Mouse (Mus musculus) heart, embryonic 10.5 days (tissue): ENCODE measurements around the gene Eya4. TPM values are rescaled to one million over a fixed set of nuclear protein-coding genes. Genes with fewer than 3 reads are reported as not detected.

Experiments used
- DNase-seq: peaks from one replicate; pipeline ENCODE4 v3.0.0-alpha.2; 2017; ENCODE audit warnings: low spot score
- H3K27ac ChIP-seq: fragments of 300-500 bp; sonication (generic); 2 replicates; pipeline ENCODE4 v1.5.1; 2016; ENCODE audit warnings: mild to moderate bottlenecking
- H3K27me3 ChIP-seq: fragments of 300-500 bp; sonication (generic); 2 replicates; pipeline ENCODE4 v1.6.1; 2016; ENCODE audit warnings: mild to moderate bottlenecking; ENCODE audit not compliant: poor library complexity, insufficient read depth, severe bottlenecking
- H3K36me3 ChIP-seq: fragments of 300-500 bp; sonication (generic); 2 replicates; pipeline ENCODE4 v1.6.1; 2016; ENCODE audit warnings: mild to moderate bottlenecking, moderate library complexity
- H3K4me1 ChIP-seq: fragments of 300-500 bp; sonication (generic); 2 replicates; pipeline ENCODE4 v1.6.1; 2016; ENCODE audit warnings: mild to moderate bottlenecking
- H3K4me3 ChIP-seq: fragments of 300-500 bp; sonication (generic); 2 replicates; pipeline ENCODE4 v1.5.1; 2016; ENCODE audit warnings: mild to moderate bottlenecking, moderate library complexity
- H3K9me3 ChIP-seq: fragments of 300-500 bp; sonication (generic); 2 replicates; pipeline ENCODE4 v1.6.1; 2016; ENCODE audit warnings: mild to moderate bottlenecking, moderate library complexity
- WGBS: fragments of 180-500 bp; shearing (Covaris S2); methylation state at CpG from one replicate; pipeline ENCODE4 v1.1.7; 2016; 5-methylcytosine and 5-hydroxymethylcytosine counted together
- polyA plus RNA-seq: library from polyadenylated mRNA; unstranded; fragments of >200 nt; fragmentation: Nextera tagmentation; extraction: Ambion mirVana; gene quantifications from 2 replicates; pipeline ENCODE4 v1.2.1, GENCODE M21; 2016

Eya4 gene
- polyA plus RNA-seq, 1 experiment from 2014 or later, result 2.2 TPM

GRCm38 (mm10) chr10:23211381-23211780 lies 139.2 kb downstream of the Eya4 start:
- H3K4me1 ChIP-seq, result no peaks in the 10 kb centered on the region
- no peaks in the 10 kb centered on the region for H3K27me3 ChIP-seq
- no peaks in the 10 kb centered on the region for H3K36me3 ChIP-seq
- DNase-seq, result no peak
- 88% methylated on average over 2 of the region's 2 CpGs for WGBS
- no peaks in the 10 kb centered on the region for H3K9me3 ChIP-seq
- H3K4me3 ChIP-seq, result no peak overlapping the region
- H3K27ac ChIP-seq, result no peak overlapping the region

GRCm38 (mm10) chr10:23203885-23204284 lies 146.7 kb downstream of the Eya4 start:
- WGBS, result 79% methylated on average over 4 of the region's 4 CpGs
- no peak overlapping the region for H3K4me3 ChIP-seq
- H3K36me3 ChIP-seq, result no peaks in the 10 kb centered on the region
- no peaks in the 10 kb centered on the region for H3K9me3 ChIP-seq
- H3K27me3 ChIP-seq, result no peaks in the 10 kb centered on the region
- H3K27ac ChIP-seq, result no peak overlapping the region
- no peak for DNase-seq
- no peaks in the 10 kb centered on the region for H3K4me1 ChIP-seq

DNA sequence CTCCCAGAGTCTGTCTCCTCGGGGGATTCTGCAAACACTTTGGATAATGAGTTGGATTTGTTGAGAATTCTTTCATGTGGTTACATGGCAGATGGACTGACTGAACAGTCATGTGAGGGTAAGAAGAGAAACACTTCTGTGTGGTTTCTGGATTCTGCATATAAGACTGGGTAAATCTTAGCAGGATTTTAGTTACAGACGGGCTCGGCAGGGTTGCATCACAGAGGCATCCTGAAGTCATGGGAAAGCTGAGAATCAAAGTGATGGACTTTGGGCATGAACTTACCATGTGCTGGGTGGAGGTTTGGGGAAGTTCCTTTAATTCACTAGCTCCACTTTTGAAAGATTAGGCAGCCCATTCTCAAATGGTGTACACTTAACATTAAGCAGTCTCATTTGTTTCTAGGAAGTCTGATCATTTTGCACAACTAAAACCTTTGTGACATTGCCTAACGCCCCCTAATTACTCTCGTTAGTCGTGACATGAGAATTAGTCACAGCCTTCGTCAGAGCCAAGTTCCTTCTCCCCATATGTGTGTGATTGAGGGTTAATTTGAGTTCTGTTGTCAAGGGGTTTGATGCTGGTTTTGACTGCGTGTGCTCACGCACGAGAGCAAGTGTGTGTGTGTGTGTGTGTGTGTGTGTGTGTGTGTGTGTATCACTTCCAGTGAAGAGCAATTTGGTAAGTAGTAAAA lies 147.3 kb downstream of the Eya4 start:
- 82% methylated on average over 10 of the region's 10 CpGs for WGBS
- DNase-seq, result no peak
- H3K27ac ChIP-seq, result no peak overlapping the region

DNA sequence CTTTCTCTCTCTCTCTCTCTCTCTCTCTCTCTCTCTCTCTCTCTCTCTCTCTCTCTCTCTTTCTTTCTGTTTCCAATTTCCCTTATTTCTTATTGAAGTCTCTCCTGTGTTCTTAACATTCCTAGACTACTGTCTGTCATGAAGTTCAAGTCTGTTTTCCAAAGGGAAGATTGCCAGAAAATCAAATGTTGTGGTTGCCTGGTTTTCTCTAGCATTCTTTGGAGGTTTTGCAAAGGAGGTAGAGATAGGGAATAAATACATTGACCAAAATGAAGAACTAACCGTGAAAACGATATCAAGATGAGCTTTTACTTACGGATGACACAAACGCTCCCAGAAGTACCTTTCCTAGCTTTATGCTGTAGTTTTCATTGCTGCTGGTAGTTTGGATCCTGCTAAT lies 148.0 kb downstream of the Eya4 start:
- H3K27me3 ChIP-seq, result no peaks in the 10 kb centered on the region
- DNase-seq, result no peak
- no peaks in the 10 kb centered on the region for H3K9me3 ChIP-seq
- no peak overlapping the region for H3K27ac ChIP-seq
- 91% methylated on average over 4 of the region's 4 CpGs for WGBS
- H3K4me1 ChIP-seq, result no peaks in the 10 kb centered on the region
- no peak overlapping the region for H3K4me3 ChIP-seq
- no peaks in the 10 kb centered on the region for H3K36me3 ChIP-seq

More for the DNA sequence above, 147.3 kb downstream of the Eya4 start:
- Histone ChIP-seq H3K9me3 (no peaks in the 10 kb centered on the region), H3K36me3 (no peaks in the 10 kb centered on the region), H3K4me3 (no peak overlapping the region), H3K4me1 (no peaks in the 10 kb centered on the region), H3K27me3 (no peaks in the 10 kb centered on the region)

DNA sequence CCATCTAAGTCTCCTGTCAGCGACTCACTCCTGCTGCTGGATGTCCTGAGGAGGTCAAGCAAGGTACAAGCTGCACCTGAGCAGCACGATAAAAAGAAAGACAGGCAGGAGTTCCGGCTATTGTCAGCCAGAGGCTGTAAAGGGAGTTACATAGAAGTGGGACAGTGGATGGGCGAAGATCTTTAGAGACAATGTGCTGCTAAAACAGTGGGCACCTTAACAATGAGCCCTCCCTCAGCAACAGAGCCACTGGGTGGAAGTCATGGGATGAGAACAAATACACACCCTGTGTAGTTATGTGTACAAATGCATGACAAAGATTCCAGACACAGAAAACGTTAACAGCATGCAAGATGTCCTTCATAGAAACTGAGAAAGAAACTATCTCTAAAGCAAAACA lies 152.3 kb downstream of the Eya4 start:
- no peaks in the 10 kb centered on the region for H3K27me3 ChIP-seq
- WGBS, result 72% methylated on average over 5 of the region's 5 CpGs
- no peaks in the 10 kb centered on the region for H3K9me3 ChIP-seq
- no peaks in the 10 kb centered on the region for H3K4me1 ChIP-seq
- no peaks in the 10 kb centered on the region for H3K36me3 ChIP-seq
- no peak overlapping the region for H3K4me3 ChIP-seq
- H3K27ac ChIP-seq, result no peak overlapping the region
- DNase-seq, result no peak

GRCm38 (mm10) chr10:23196336-23196735 lies 154.2 kb downstream of the Eya4 start:
- H3K36me3 ChIP-seq, result no peaks in the 10 kb centered on the region
- no peak for DNase-seq
- H3K27me3 ChIP-seq, result no peaks in the 10 kb centered on the region
- H3K27ac ChIP-seq, result no peak overlapping the region
- no peaks in the 10 kb centered on the region for H3K9me3 ChIP-seq
- no peak overlapping the region for H3K4me3 ChIP-seq
- 85% methylated on average over 4 of the region's 4 CpGs for WGBS
- no peaks in the 10 kb centered on the region for H3K4me1 ChIP-seq

DNA sequence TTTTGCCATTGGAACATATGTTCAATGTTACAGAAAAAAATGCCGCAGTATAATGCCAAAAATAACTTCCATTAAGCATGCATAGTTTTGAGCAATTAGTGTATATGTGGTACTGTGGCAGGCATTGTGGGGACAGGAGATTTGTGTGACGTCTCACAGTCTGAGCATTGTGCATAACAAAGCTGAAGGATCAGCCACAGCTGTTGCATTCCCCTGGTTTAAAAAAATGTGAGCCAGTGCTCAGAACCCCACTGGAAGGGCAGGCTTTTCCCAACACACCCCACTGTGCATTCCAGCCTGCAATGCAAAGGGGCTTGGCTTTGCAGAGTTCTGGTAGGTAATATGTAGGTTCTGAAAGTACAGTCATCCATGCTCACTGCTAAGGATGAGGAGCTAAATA lies 155.2 kb downstream of the Eya4 start:
- H3K27me3 ChIP-seq, result no peaks in the 10 kb centered on the region
- H3K4me1 ChIP-seq, result no peaks in the 10 kb centered on the region
- 66% methylated on average over 2 of the region's 2 CpGs for WGBS
- no peak overlapping the region for H3K4me3 ChIP-seq
- H3K27ac ChIP-seq, result no peak overlapping the region
- no peaks in the 10 kb centered on the region for H3K9me3 ChIP-seq
- no peaks in the 10 kb centered on the region for H3K36me3 ChIP-seq
- no peak for DNase-seq

- WGBS, result 74% methylated on average over 10 of the region's 10 CpGs
- H3K4me1 ChIP-seq, result no peaks in the 10 kb centered on the region
- no peaks in the 10 kb centered on the region for H3K36me3 ChIP-seq
- no peaks in the 10 kb centered on the region for H3K27me3 ChIP-seq
- DNase-seq, result no peak
- no peaks in the 10 kb centered on the region for H3K9me3 ChIP-seq
- no peak overlapping the region for H3K4me3 ChIP-seq
- no peak overlapping the region for H3K27ac ChIP-seq
Observed at GRCm38 (mm10) chr10:23189836-23190235, 160.8 kb downstream of the Eya4 start.

DNA sequence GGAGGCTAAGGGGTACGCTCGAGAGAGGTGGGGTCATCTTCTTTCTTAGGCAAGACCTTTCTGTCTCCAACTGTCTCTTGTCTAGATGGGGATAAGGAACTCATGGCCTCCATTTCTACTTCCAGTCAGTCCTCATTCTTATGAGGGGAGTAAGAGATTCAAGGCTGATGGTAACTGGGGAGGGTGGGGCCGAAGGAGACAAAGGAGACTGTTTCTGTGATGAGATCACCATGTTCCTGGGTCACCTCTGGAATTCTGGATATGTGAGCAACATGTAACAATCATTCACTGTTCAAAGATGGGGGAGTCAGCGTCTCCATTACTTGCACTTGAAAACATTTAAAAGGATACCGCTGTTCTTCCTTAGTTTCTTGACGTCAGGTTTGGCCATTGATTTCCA lies 165.2 kb downstream of the Eya4 start:
- H3K9me3 ChIP-seq, result no peaks in the 10 kb centered on the region
- no peaks in the 10 kb centered on the region for H3K4me1 ChIP-seq
- H3K4me3 ChIP-seq, result no peak overlapping the region
- DNase-seq, result no peak
- H3K36me3 ChIP-seq, result no peaks in the 10 kb centered on the region
- H3K27me3 ChIP-seq, result no peaks in the 10 kb centered on the region
- no peak overlapping the region for H3K27ac ChIP-seq
- 78% methylated on average over 6 of the region's 6 CpGs for WGBS

- 80% methylated on average over 11 of the region's 11 CpGs for WGBS
- DNase-seq, result no peak
- Histone ChIP-seq H3K4me3 (no peak overlapping the region), H3K27me3 (no peaks in the 10 kb centered on the region), H3K27ac (no peak overlapping the region), H3K9me3 (no peaks in the 10 kb centered on the region), H3K4me1 (no peaks in the 10 kb centered on the region), H3K36me3 (no peaks in the 10 kb centered on the region)
Observed at GRCm38 (mm10) chr10:23181572-23182493, 168.8 kb downstream of the Eya4 start.

DNA sequence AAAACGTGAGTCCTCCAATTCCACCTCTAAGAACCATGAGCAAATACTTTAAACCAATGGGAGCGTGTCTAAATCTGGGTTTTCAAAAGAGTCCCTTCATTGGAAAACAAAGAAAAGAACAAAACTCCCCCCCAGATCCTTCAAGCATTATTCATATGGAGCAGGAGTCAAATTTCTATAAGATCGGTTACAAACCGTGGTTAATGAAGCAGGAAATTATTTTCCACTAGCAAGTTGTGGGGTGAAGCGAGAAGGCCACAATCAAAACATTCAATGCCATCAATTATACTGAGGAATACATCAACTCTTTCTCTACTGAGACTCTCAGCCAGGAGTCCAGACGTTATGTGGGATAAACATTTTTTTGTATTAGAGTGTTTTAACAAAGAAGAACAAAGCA lies 171.3 kb downstream of the Eya4 start:
- H3K4me1 ChIP-seq, result no peaks in the 10 kb centered on the region

GRCm38 (mm10) chr10:23177347-23178046 lies 173.1 kb downstream of the Eya4 start:
- WGBS, result 83% methylated on average over 5 of the region's 5 CpGs
- Histone ChIP-seq H3K4me3 (no peak overlapping the region), H3K9me3 (no peaks in the 10 kb centered on the region), H3K27ac (no peak overlapping the region), H3K27me3 (no peaks in the 10 kb centered on the region), H3K36me3 (no peaks in the 10 kb centered on the region), H3K4me1 (no peaks in the 10 kb centered on the region)
- DNase-seq, result no peak

More for the DNA sequence above, 171.3 kb downstream of the Eya4 start:
- H3K27ac ChIP-seq, result no peak overlapping the region
- H3K9me3 ChIP-seq, result no peaks in the 10 kb centered on the region
- no peak overlapping the region for H3K4me3 ChIP-seq
- no peaks in the 10 kb centered on the region for H3K27me3 ChIP-seq
- WGBS, result 80% methylated on average over 6 of the region's 6 CpGs
- H3K36me3 ChIP-seq, result no peaks in the 10 kb centered on the region
- no peak for DNase-seq
